In genomic region chr7:98085314-98085713, GRCm38 (mm10) we compare ENCODE assay signal across 10 mouse cellular contexts. TPM values are rescaled to one million over a fixed set of nuclear protein-coding genes. Genes with fewer than 3 reads are reported as not detected.
A peak's percentile ranks its signal among the peaks of the same experiment; 100 is the strongest.
DNase-seq lines count a peak whose midpoint lies in the region; TF ChIP-seq lines count a peak whose summit lies in the region.
"Had no signal": no experiment of that assay in that cellular context is flagged by ENCODE, and none has a peak within 500 bp of the region (broad histone marks: within the 10 kb centered on the region; RNA-seq: fewer than 3 reads in every experiment).

No protein-coding gene starts in this region.

- no peaks in the 10 kb centered on the region for H3K36me3 ChIP-seq in splenic B cell, adult 2 months (ENCODE audit: control insufficient read depth, insufficient read depth, low read length, poor library complexity, severe bottlenecking)
- H3K36me3 ChIP-seq: embryonic facial prominence, embryonic 13.5 days; stomach, embryonic 15.5 days had no signal

- peak overlapping the region; percentile 46 for H3K4me3 ChIP-seq in gastrocnemius, adult 2 months
- no peak overlapping the region for H3K4me3 ChIP-seq in lung, adult 2 months (replicated peaks; ENCODE audit: extremely low read depth, low read depth, low read length)
- H3K4me3 ChIP-seq: embryonic facial prominence, embryonic 13.5 days; stomach, embryonic 15.5 days had no signal

- no peak for DNase-seq in gastrocnemius, adult 2 months
- DNase-seq in gastrocnemius, postnatal 4 days (ENCODE audit: low spot score in 2 of 2): no peak
- peak; percentile 12 for DNase-seq in thymus, postnatal 0 days (ENCODE audit: low spot score)
- no peak for DNase-seq in thymus, postnatal 25 days
- no peak for DNase-seq in lung, adult 2 months
- DNase-seq in splenic B cell, adult 2 months (ENCODE audit: low read depth, low spot score): peak; percentile 40
- DNase-seq in left cerebral cortex, postnatal 25 days (ENCODE audit: low spot score in 2 of 2): no peak
- no peak for DNase-seq in right cerebral cortex, postnatal 25 days

- peak overlapping the region; percentile 38; the same call in 1 of the 2 replicates for H3K27ac ChIP-seq in gastrocnemius, adult 2 months
- H3K27ac ChIP-seq: embryonic facial prominence, embryonic 13.5 days had no signal

- peaks cover 16% of the 10 kb centered on the region for H3K4me1 ChIP-seq in lung, adult 2 months (ENCODE audit: control insufficient read depth, insufficient read depth, low read length)

- no peaks in the 10 kb centered on the region for H3K27me3 ChIP-seq in splenic B cell, adult 2 months (ENCODE audit: control insufficient read depth, insufficient read depth, low read length, poor library complexity, severe bottlenecking)
- H3K27me3 ChIP-seq: embryonic facial prominence, embryonic 13.5 days; stomach, embryonic 15.5 days had no signal

- no peak for TF ChIP-seq CTCF in gastrocnemius, adult 2 months (IDR thresholded peaks at IDR 0.05)
- TF ChIP-seq CTCF in lung, adult 2 months (IDR thresholded peaks at IDR 0.05; ENCODE audit: insufficient read depth, low read length): no peak

- TF ChIP-seq POLR2A in lung, adult 2 months (IDR thresholded peaks at IDR 0.05; ENCODE audit: borderline replicate concordance, extremely low read depth, low read depth, low read length): peak; percentile 21; the same call in 1 of the 2 replicates

- WGBS in lung, adult 2 months: 39% methylated on average over 7 of the region's 7 CpGs

- intact Hi-C loops in gastrocnemius, adult 2 months (cut with DNase I): loop anchor here (10.0 kb wide), 1 partner anchor 341 kb away; no protein-coding TSS in a partner anchor
- intact Hi-C loops in left cerebral cortex, postnatal 25 days (cut with DNase I): loop anchor here (10.0 kb wide), 1 partner anchor 341 kb away; no protein-coding TSS in a partner anchor

RNA-seq across cellular contexts. Expression of gene Myo7a, which starts 34.0 kb away (rescaled TPM):
- total RNA-seq in gastrocnemius, adult 2 months (2021): 1 to 10 TPM; 1.4 to 3.0 TPM
- total RNA-seq in gastrocnemius, postnatal 4 days (2021): 1 to 10 TPM; 7.0 to 7.1 TPM
- polyA plus RNA-seq in thymus, postnatal 0 days (2015; fragmentation: Nextera tagmentation; extraction: Ambion mirVana): 2.6 and 2.8 TPM in 2 replicates
- 26.4 and 30.8 TPM in 2 replicates for polyA plus RNA-seq in lung, adult 2 months (2012; rRNA removed)
- total RNA-seq in left cerebral cortex, postnatal 25 days (2021): 10 to 100 TPM in 1 of 2 experiments, 1 to 10 TPM in 1; 9.8 to 11.0 TPM

RNA-seq across cellular contexts. Expression of gene Omp, which starts 60.0 kb away (rescaled TPM):
- under 1 TPM in 1 of 2 experiments, not detected in 1; 0.17 TPM for total RNA-seq in gastrocnemius, adult 2 months (2021)
- total RNA-seq in gastrocnemius, postnatal 4 days (2021): under 1 TPM; 0.32 to 0.36 TPM
- polyA plus RNA-seq in thymus, postnatal 0 days (2015; fragmentation: Nextera tagmentation; extraction: Ambion mirVana): 0.55 and 0.70 TPM in 2 replicates
- polyA plus RNA-seq in lung, adult 2 months (2012; rRNA removed): 0.26 and 0.32 TPM in 2 replicates
- under 1 TPM; 0.64 to 0.87 TPM for total RNA-seq in left cerebral cortex, postnatal 25 days (2021)

Comparison
In these comparisons a context has a peak if more than half of its experiments do, and no peak if none do; other contexts are left out.
1. DNase-seq: peak in thymus, postnatal 0 days (single experiment) and splenic B cell, adult 2 months (single experiment); none in gastrocnemius, adult 2 months (single experiment), gastrocnemius, postnatal 4 days (0 of 2), thymus, postnatal 25 days (single experiment), lung, adult 2 months (single experiment), left cerebral cortex, postnatal 25 days (0 of 2) and right cerebral cortex, postnatal 25 days (single experiment).